Mouse (Mus musculus) liver, embryonic 13.5 days (tissue): Measurements from ENCODE around the gene Tgfb1. TPM values are rescaled to one million over a fixed set of nuclear protein-coding genes. Genes with fewer than 3 reads are reported as not detected.

Experiments
- ATAC-seq: fragments of 200-750 bp; cut with Nextera tagmentation; 2 replicates; pipeline ENCODE4 v1.8.0; 2017; ENCODE audit warnings: low read depth, mild to moderate bottlenecking, moderate number of reproducible peaks, moderate library complexity
- DNase-seq: peaks from one replicate; pipeline ENCODE4 v3.0.0; 2022
- H3K27ac ChIP-seq: fragments of 300-500 bp; sonication (generic); 2 replicates; pipeline ENCODE4 v1.5.1; 2015; ENCODE audit warnings: moderate library complexity, mild to moderate bottlenecking, inconsistent platforms
- H3K27me3 ChIP-seq: fragments of 300-500 bp; sonication (generic); 2 replicates; pipeline ENCODE4 v1.6.1; 2015; ENCODE audit warnings: mild to moderate bottlenecking, inconsistent platforms
- H3K36me3 ChIP-seq: fragments of 300-500 bp; sonication (generic); 2 replicates; pipeline ENCODE4 v1.6.1; 2015; ENCODE audit warnings: mild to moderate bottlenecking, inconsistent platforms
- H3K4me1 ChIP-seq: fragments of 300-500 bp; sonication (generic); replicated peaks from 2 replicates; pipeline ENCODE4 v1.6.1; 2015; ENCODE audit warnings: inconsistent platforms
- H3K4me2 ChIP-seq: fragments of 300-500 bp; sonication (generic); 2 replicates; pipeline ENCODE4 v1.6.1; 2015; ENCODE audit warnings: inconsistent platforms, mild to moderate bottlenecking, moderate library complexity
- H3K4me3 ChIP-seq: fragments of 300-500 bp; sonication (generic); replicated peaks from 2 replicates; pipeline ENCODE4 v1.5.1; 2015; ENCODE audit warnings: mild to moderate bottlenecking, inconsistent platforms
- H3K9ac ChIP-seq: fragments of 300-500 bp; sonication (generic); 2 replicates; pipeline ENCODE4 v1.6.1; 2015; ENCODE audit warnings: mild to moderate bottlenecking, inconsistent platforms
- H3K9me3 ChIP-seq: fragments of 300-500 bp; sonication (generic); replicated peaks from 2 replicates; pipeline ENCODE4 v1.6.1; 2016; ENCODE audit warnings: inconsistent platforms
- WGBS: fragments of 180-500 bp; shearing (Covaris S2); methylation state at CpG from one replicate; pipeline ENCODE4 v1.1.7; 2015; ENCODE audit not compliant: insufficient replicate concordance; 5-methylcytosine and 5-hydroxymethylcytosine counted together
- polyA plus RNA-seq: library from polyadenylated mRNA; unstranded; fragments of >200 nt; fragmentation: Nextera tagmentation; extraction: Ambion mirVana; gene quantifications from 2 replicates; pipeline ENCODE4 v1.2.1, GENCODE M21; 2015

The Tgfb1 gene
- polyA plus RNA-seq, 1 experiment from 2014 or later = 6.9 TPM

DNA sequence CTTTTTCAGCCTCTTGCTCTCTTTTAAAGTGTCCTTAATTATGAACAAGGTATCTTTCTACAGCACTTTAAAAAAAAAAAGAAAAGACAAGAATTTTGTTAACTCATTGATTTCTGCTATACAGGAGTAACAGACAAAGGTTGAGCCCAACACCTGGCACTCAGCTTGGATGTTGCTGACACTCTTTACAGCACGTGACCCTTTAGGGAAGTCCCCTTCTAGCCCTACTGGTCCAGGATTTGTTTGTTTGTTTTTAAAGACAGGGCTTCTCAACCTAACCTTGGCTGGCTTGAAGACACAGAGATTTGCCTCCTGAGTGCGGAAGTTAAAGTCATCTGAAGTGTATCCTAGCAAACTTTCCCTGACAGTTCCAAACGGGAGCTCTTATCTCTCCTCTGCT, 60.0 kb downstream of the Tgfb1 start:
- DNase-seq = no peak
- H3K36me3 ChIP-seq = peaks cover 100% of the 10 kb centered on the region
- no peaks in the 10 kb centered on the region for H3K9me3 ChIP-seq
- no peak overlapping the region for H3K27ac ChIP-seq
- no peaks in the 10 kb centered on the region for H3K27me3 ChIP-seq
- H3K4me2 ChIP-seq = no peak overlapping the region
- 74% methylated on average over 3 of the region's 3 CpGs for WGBS
- no peak for ATAC-seq
- peaks cover 20% of the 10 kb centered on the region for H3K4me1 ChIP-seq
- H3K4me3 ChIP-seq = no peak overlapping the region
- no peak overlapping the region for H3K9ac ChIP-seq

DNA sequence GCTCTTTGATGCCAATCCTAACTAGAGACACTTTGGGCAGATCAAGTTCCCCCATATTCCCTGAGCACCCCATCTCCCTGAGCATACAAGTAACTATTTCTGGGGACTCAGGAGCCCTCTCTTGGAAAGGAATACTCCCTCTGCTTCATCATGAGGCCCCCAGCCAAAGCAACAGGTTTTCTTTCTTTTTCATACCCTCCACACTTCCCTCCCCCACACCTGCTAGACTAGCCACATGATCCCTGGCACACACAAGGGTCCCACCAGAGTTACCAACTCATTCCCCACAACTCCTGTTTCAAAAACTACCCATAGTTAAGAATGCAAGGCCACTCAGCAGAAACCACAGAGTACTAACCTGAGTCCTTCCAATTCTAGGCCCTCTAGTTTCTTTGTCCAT, 66.3 kb downstream of the Tgfb1 start:
- H3K4me3 ChIP-seq = peak overlapping the region; percentile 97
- no peaks in the 10 kb centered on the region for H3K27me3 ChIP-seq
- H3K27ac ChIP-seq = peak overlapping the region; percentile 96; the same call in 1 of the 2 replicates
- H3K4me1 ChIP-seq = peaks cover 43% of the 10 kb centered on the region
- DNase-seq (no peak), ATAC-seq (no peak)
- H3K9ac ChIP-seq = peak overlapping the region; percentile 99
- H3K36me3 ChIP-seq = peaks cover 46% of the 10 kb centered on the region
- H3K9me3 ChIP-seq = no peaks in the 10 kb centered on the region
- H3K4me2 ChIP-seq = peak overlapping the region; percentile 92

DNA sequence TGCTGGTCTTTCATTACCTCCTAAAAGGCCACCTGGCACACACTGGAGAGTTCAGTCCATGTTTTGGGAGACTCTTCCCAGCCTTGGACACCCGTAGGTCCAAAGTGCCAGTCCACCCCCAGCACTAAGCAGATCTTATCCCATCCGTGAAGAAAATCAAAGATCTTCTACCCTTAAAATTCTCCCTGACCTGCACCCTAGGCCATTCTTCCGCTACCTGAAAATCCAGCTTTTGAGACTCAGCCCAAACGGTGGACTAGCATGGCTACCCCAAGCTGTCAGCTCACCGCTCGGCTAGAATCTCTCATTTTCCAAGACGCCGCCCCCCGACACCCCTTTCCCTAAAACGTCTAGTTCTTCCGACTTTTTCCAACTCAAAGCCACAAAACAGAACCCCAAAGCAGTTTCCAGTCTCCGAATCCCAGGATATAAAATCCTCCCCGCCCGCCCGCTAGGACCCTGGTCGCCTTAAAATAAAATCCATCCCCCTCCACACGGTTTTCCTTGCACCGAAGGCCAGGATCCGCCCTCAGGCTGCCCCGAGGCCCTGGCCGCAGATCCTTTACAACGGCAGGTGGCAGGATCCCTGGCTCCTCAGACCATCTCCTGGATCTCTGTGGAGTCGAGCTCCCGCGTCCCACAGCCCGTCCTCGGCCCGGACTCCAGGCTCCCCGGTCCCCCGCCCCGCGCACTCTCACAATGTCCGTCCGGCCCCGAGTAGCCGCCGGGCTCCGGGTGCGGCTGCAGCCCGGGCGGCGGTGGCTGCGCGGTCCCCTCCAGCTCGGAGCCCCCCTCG, 67.0 kb downstream of the Tgfb1 start:
- ATAC-seq (peak; percentile 2; the same call in 1 of the 2 replicates), DNase-seq (no peak)
- Histone ChIP-seq H3K9ac (peak overlapping the region; percentile 99), H3K36me3 (peaks cover 39% of the 10 kb centered on the region), H3K27me3 (no peaks in the 10 kb centered on the region), H3K27ac (peak overlapping the region; percentile 96), H3K9me3 (no peaks in the 10 kb centered on the region), H3K4me2 (peak overlapping the region; percentile 92), H3K4me3 (peak overlapping the region; percentile 97), H3K4me1 (peaks cover 43% of the 10 kb centered on the region)
- under 1% methylated on average over 46 of the region's 46 CpGs for WGBS

DNA sequence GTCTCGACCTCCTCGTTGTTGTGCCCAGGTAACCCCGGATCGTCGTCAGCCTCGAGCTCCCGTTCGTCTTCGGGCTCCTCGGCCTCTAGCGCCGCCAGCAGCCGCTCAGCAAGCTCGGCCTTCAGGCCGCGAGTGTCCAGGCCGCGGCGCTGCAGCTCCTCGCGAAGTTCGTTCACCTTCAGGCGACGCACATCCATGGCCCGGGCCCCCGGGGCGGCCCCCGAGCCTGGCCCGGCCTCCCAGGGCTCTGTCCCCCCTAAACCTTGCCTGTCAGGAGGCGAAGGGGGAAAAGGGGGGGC, 67.6 kb downstream of the Tgfb1 start:
- DNase-seq (no peak), ATAC-seq (no peak)
- no peaks in the 10 kb centered on the region for H3K27me3 ChIP-seq
- H3K4me1 ChIP-seq = peaks cover 43% of the 10 kb centered on the region
- H3K4me2 ChIP-seq = peak overlapping the region; percentile 92
- peak overlapping the region; percentile 97 for H3K4me3 ChIP-seq
- H3K9me3 ChIP-seq = no peaks in the 10 kb centered on the region
- H3K36me3 ChIP-seq = peaks cover 33% of the 10 kb centered on the region
- under 1% methylated on average over 30 of the region's 30 CpGs for WGBS
- peak overlapping the region; percentile 99 for H3K9ac ChIP-seq
- H3K27ac ChIP-seq = peak overlapping the region; percentile 96

Other genes starting within 250 kb of the Tgfb1 start
- gene Ceacam1, start 209.4 kb upstream of the Tgfb1 start, polyA plus RNA-seq = 1.7 and 2.5 TPM in 2 replicates
- 0.03 TPM in 1 of 2 replicates, not detected in the other for gene Ceacam2, start 147.1 kb upstream of the Tgfb1 start, polyA plus RNA-seq
- 0.32 TPM in 2 replicates for gene Erich4, start 71.1 kb upstream of the Tgfb1 start, polyA plus RNA-seq
- gene Dmac2, start 67.6 kb upstream of the Tgfb1 start, polyA plus RNA-seq = 10.4 and 11.3 TPM in 2 replicates
- 2.1 and 2.2 TPM in 2 replicates for gene B3gnt8, start 60.3 kb upstream of the Tgfb1 start, polyA plus RNA-seq
- gene Bckdha, start 28.0 kb upstream of the Tgfb1 start, polyA plus RNA-seq = 20.0 and 21.6 TPM in 2 replicates
- 62.3 and 68.8 TPM in 2 replicates for gene Exosc5, start 27.8 kb upstream of the Tgfb1 start, polyA plus RNA-seq
- gene Tmem91, start 11.8 kb upstream of the Tgfb1 start, polyA plus RNA-seq = 1.0 and 1.1 TPM in 2 replicates
- 21.8 and 25.1 TPM in 2 replicates for gene B9d2, start 6.2 kb upstream of the Tgfb1 start, polyA plus RNA-seq
- 8.8 and 10.7 TPM in 2 replicates for gene Ccdc97, start 32.1 kb downstream of the Tgfb1 start, polyA plus RNA-seq
- gene Hnrnpul1, start 67.8 kb downstream of the Tgfb1 start, polyA plus RNA-seq = 31.4 and 36.3 TPM in 2 replicates
- 13.3 and 14.5 TPM in 2 replicates for gene Axl, start 101.7 kb downstream of the Tgfb1 start, polyA plus RNA-seq
- gene Cyp2s1, start 129.9 kb downstream of the Tgfb1 start, polyA plus RNA-seq = 0.34 and 0.38 TPM in 2 replicates
- gene Cyp2b10, start 210.6 kb downstream of the Tgfb1 start, polyA plus RNA-seq = 0.05 and 0.06 TPM in 2 replicates